Mouse (Mus musculus) cerebellum, adult 18-20 months (tissue): ENCODE results near the gene Dbh.
A peak's percentile ranks its signal among the peaks of the same experiment; 100 is the strongest.

Experiments used
- DNase-seq, 2 experiments: peaks; one replicate each; pipeline ENCODE4 v3.0.0; 2021

The Dbh gene

GRCm38 (mm10) chr2:27166074-27166473, 1.0 kb downstream of the Dbh start:
- DNase-seq: no peak

- DNase-seq: no peak
Measured at GRCm38 (mm10) chr2:27166999-27167398, 2.0 kb downstream of the Dbh start.

GRCm38 (mm10) chr2:27174242-27174641, 9.2 kb downstream of the Dbh start:
- DNase-seq: no peak

GRCm38 (mm10) chr2:27175696-27176267, 10.7 kb downstream of the Dbh start:
- no peak for DNase-seq

- DNase-seq: no peak
Measured at GRCm38 (mm10) chr2:27179101-27179500, 14.1 kb downstream of the Dbh start.

- DNase-seq: peak; percentile 31 to 36
Measured at GRCm38 (mm10) chr2:27181907-27182306, 16.9 kb downstream of the Dbh start.

GRCm38 (mm10) chr2:27183734-27184133, 18.7 kb downstream of the Dbh start:
- no peak for DNase-seq

GRCm38 (mm10) chr2:27187531-27187930, 22.5 kb downstream of the Dbh start:
- DNase-seq: no peak

GRCm38 (mm10) chr2:27189994-27190393, 25.0 kb downstream of the Dbh start:
- DNase-seq: no peak

GRCm38 (mm10) chr2:27198551-27199246, 33.7 kb downstream of the Dbh start:
- DNase-seq: no peak

GRCm38 (mm10) chr2:27200586-27200985, 35.6 kb downstream of the Dbh start:
- DNase-seq: no peak

- DNase-seq: peak; percentile 52 to 53
Measured at GRCm38 (mm10) chr2:27205666-27206065, 40.6 kb downstream of the Dbh start.

GRCm38 (mm10) chr2:27206128-27206797, 41.2 kb downstream of the Dbh start:
- peak in 1 of 2 experiments; percentile 44 for DNase-seq

GRCm38 (mm10) chr2:27207126-27207525, 42.1 kb downstream of the Dbh start:
- no peak for DNase-seq

- no peak for DNase-seq
Measured at GRCm38 (mm10) chr2:27209370-27209769, 44.3 kb downstream of the Dbh start.

- DNase-seq: no peak
Measured at GRCm38 (mm10) chr2:27209816-27210215, 44.8 kb downstream of the Dbh start.

GRCm38 (mm10) chr2:27210255-27210654, 45.2 kb downstream of the Dbh start:
- DNase-seq: peak; percentile 43 to 64

GRCm38 (mm10) chr2:27210676-27211210, 45.7 kb downstream of the Dbh start:
- DNase-seq: peak; percentile 69 to 70

GRCm38 (mm10) chr2:27211966-27212893, 47.2 kb downstream of the Dbh start:
- DNase-seq: peak; percentile 80 to 87

- no peak for DNase-seq
Measured at GRCm38 (mm10) chr2:27215537-27215936, 50.5 kb downstream of the Dbh start.

GRCm38 (mm10) chr2:27218121-27218544, 53.1 kb downstream of the Dbh start:
- DNase-seq: peak in 1 of 2 experiments; percentile 17

- DNase-seq: no peak
Measured at GRCm38 (mm10) chr2:27218569-27218968, 53.5 kb downstream of the Dbh start.

- DNase-seq: peak; percentile 62 to 66
Measured at GRCm38 (mm10) chr2:27223012-27223421, 58.0 kb downstream of the Dbh start.
